Mouse (Mus musculus) thymus, adult 2 months (tissue): ENCODE data around the gene Zfp296.

Experiments used
- CTCF ChIP-seq: fragments of 200-500 bp; IDR thresholded peaks from 2 replicates; pipeline ENCODE4 v1.5.1; 2012; ENCODE audit warnings: mild to moderate bottlenecking, control low read depth, low read length, moderate library complexity, borderline replicate concordance; ENCODE audit not compliant: control insufficient read depth, poor library complexity, insufficient read depth; ENCODE audit errors: extremely low read depth
- POLR2A ChIP-seq: fragments of 200-500 bp; IDR thresholded peaks from 2 replicates; pipeline ENCODE4 v1.6.1; 2012; ENCODE audit warnings: mild to moderate bottlenecking, low read length, control low read depth, moderate library complexity; ENCODE audit not compliant: control insufficient read depth, poor library complexity, insufficient read depth; ENCODE audit errors: extremely low read depth

- TF ChIP-seq CTCF (no peak), POLR2A (no peak)
Observed at GRCm38 (mm10) chr7:19531077-19531476, 46.0 kb upstream of the Zfp296 start.
